Mouse (Mus musculus): ENCODE results near the gene Sprtn. TPM values are rescaled to one million over a fixed set of nuclear protein-coding genes. Genes with fewer than 3 reads are reported as not detected.

Sprtn gene
- polyA plus RNA-seq, 1 experiment from 2014 or later = 8.5 TPM

DNA sequence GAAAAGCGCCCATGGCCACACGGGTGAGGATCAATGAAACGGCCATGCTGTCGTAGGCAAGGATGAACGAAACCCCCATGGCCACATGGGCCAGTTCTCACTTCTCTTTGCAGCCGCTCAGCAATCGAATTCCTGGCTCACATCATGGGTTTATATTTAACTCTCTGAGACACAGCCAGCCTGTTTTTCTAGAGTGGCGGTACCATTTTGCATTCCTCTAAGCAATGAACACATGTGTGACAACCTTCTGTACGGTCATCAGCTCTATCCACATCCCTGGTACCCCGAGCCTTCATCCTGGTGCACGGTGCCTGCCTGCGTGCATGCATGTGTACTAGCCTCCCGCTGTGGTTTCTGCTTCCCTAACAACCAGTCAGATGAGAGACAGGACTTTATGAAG lies 32.4 kb downstream of the Sprtn start:
- no peaks in the 10 kb centered on the region for H3K27me3 ChIP-seq (replicated peaks)
- peaks cover 12% of the 10 kb centered on the region for H3K4me1 ChIP-seq (replicated peaks)
- H3K4me2 ChIP-seq (replicated peaks) = no peak overlapping the region
- H3K9me3 ChIP-seq = no peaks in the 10 kb centered on the region
- 90% methylated on average over 13 of the region's 13 CpGs for WGBS
- no peak overlapping the region for H3K4me3 ChIP-seq (replicated peaks)
- H3K27ac ChIP-seq = no peak overlapping the region
- no peak for ATAC-seq
- no peak overlapping the region for H3K9ac ChIP-seq
- H3K36me3 ChIP-seq = no peaks in the 10 kb centered on the region

GRCm38 (mm10) chr8:124930649-124931048 lies 33.0 kb downstream of the Sprtn start:
- Histone ChIP-seq H3K36me3 (no peaks in the 10 kb centered on the region), H3K9me3 (no peaks in the 10 kb centered on the region), H3K4me2 (replicated peaks) (no peak overlapping the region), H3K9ac (no peak overlapping the region), H3K4me1 (replicated peaks) (peaks cover 12% of the 10 kb centered on the region), H3K27ac (no peak overlapping the region), H3K4me3 (replicated peaks) (no peak overlapping the region), H3K27me3 (replicated peaks) (no peaks in the 10 kb centered on the region)
- no peak for ATAC-seq
- WGBS = 91% methylated on average over 4 of the region's 4 CpGs

- H3K4me3 ChIP-seq (replicated peaks) = no peak overlapping the region
- no peak overlapping the region for H3K4me2 ChIP-seq (replicated peaks)
- no peaks in the 10 kb centered on the region for H3K36me3 ChIP-seq
- H3K27ac ChIP-seq = no peak overlapping the region
- H3K9ac ChIP-seq = no peak overlapping the region
- no peaks in the 10 kb centered on the region for H3K9me3 ChIP-seq
- H3K27me3 ChIP-seq (replicated peaks) = no peaks in the 10 kb centered on the region
- ATAC-seq = no peak
- WGBS = 73% methylated on average over 3 of the region's 3 CpGs
- 0 out of 2 replicates have a peak, but pooled peaks cover 1% of the 10 kb centered on the region for H3K4me1 ChIP-seq (replicated peaks)
Measured at GRCm38 (mm10) chr8:124932435-124932834, 34.7 kb downstream of the Sprtn start.

DNA sequence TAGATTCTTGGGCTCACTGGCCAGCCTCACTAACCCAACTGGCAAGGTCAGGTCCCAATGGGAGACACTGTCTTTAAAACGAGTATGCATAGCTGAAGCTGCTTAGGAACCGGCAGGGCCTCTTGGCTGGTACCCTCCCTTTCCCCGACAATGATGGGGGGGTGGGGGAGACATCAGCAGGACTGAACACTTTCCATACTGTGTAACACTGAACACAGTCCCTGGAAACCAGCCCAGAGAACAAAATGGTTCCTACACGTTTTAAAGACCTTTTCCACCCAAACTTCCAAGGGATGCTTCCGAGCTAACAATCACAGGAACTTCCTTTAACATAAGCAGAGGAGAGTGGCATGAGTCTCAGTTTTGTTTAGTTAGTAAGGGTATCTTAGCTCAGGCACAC lies 37.4 kb downstream of the Sprtn start:
- H3K9me3 ChIP-seq = no peaks in the 10 kb centered on the region
- H3K27ac ChIP-seq = no peak overlapping the region
- no peak overlapping the region for H3K4me2 ChIP-seq (replicated peaks)
- no peaks in the 10 kb centered on the region for H3K36me3 ChIP-seq
- H3K9ac ChIP-seq = no peak overlapping the region
- no peak overlapping the region for H3K4me3 ChIP-seq (replicated peaks)
- H3K27me3 ChIP-seq (replicated peaks) = no peaks in the 10 kb centered on the region
- 81% methylated on average over 5 of the region's 5 CpGs for WGBS
- H3K4me1 ChIP-seq (replicated peaks) = no peaks in the 10 kb centered on the region
- ATAC-seq = no peak

DNA sequence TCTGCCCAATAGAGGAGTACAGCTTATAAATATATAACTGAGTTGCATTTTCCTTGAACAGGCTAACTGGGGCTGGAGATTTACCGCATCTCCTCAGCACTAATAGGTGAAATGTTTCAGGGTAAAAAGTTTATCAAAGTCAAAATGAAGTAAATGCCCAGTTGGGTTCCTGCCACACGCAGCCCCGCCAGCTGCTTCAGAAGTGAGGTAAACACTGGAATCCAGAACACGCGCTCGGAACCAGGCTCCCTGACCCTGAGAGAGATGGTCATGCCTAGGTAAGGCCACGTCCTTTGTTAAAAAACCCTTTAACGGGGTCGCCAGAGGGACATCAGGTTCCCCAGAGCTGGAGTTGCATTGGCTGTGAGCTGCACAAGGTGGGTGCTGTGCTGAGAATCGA lies 39.0 kb downstream of the Sprtn start:
- Histone ChIP-seq H3K36me3 (peaks cover 5% of the 10 kb centered on the region; the same call in 1 of the 2 replicates), H3K9me3 (no peaks in the 10 kb centered on the region), H3K9ac (no peak overlapping the region), H3K4me1 (replicated peaks) (no peaks in the 10 kb centered on the region), H3K4me3 (replicated peaks) (no peak overlapping the region), H3K27ac (no peak overlapping the region), H3K27me3 (replicated peaks) (no peaks in the 10 kb centered on the region), H3K4me2 (replicated peaks) (no peak overlapping the region)
- ATAC-seq = no peak
- WGBS = 94% methylated on average over 10 of the region's 10 CpGs

GRCm38 (mm10) chr8:124937293-124937692 lies 39.6 kb downstream of the Sprtn start:
- Histone ChIP-seq H3K9ac (no peak overlapping the region), H3K36me3 (peaks cover 7% of the 10 kb centered on the region; the same call in 1 of the 2 replicates), H3K27me3 (replicated peaks) (no peaks in the 10 kb centered on the region), H3K4me1 (replicated peaks) (no peaks in the 10 kb centered on the region), H3K9me3 (no peaks in the 10 kb centered on the region), H3K27ac (no peak overlapping the region), H3K4me3 (replicated peaks) (no peak overlapping the region), H3K4me2 (replicated peaks) (no peak overlapping the region)
- no peak for ATAC-seq
- 94% methylated on average over 4 of the region's 4 CpGs for WGBS

DNA sequence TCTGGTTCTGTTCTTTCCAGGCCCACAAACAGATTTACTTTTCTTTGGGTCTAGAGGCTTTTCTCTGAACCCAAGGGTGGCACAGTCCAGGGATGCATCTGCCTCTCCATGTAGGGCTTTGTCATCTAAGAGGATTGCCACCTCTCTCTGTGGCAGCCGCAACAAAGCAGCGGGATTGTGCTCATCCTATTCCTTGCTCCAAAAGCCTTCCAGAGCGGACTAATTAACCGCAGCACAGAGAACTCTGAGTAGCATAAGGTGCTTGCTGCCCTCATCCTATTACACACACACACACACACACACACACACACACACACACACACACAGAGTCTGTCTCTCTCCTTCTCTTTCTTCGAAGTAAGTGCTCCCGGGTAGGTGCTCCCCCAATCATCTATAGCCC lies 46.1 kb downstream of the Sprtn start:
- Histone ChIP-seq H3K9ac (no peak overlapping the region), H3K27me3 (replicated peaks) (no peaks in the 10 kb centered on the region), H3K4me3 (replicated peaks) (no peak overlapping the region), H3K27ac (no peak overlapping the region), H3K9me3 (no peaks in the 10 kb centered on the region), H3K4me2 (replicated peaks) (no peak overlapping the region), H3K4me1 (replicated peaks) (peaks cover 23% of the 10 kb centered on the region), H3K36me3 (peaks cover 7% of the 10 kb centered on the region; the same call in 1 of the 2 replicates)
- 92% methylated on average over 6 of the region's 6 CpGs for WGBS
- ATAC-seq = no peak

DNA sequence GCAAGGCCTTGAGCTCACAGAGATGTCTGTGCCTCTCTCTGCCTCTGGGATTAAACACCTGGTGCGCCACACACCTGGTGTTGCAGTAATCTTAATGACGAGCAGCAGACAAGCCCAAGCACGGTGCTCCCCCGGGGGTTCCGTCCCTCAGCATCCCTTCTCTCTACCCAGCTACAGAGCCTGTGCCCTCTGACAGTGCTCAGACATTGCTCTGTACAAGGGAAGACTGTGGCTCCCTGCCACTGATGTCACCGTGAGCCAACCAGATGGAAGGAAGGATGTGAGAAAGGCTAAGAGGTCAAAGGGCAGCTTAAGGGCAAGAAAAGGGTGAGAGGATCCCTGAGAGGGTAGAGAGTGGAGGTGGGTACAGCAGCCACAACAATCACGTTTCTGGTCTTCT lies 46.7 kb downstream of the Sprtn start:
- WGBS = 57% methylated on average over 7 of the region's 7 CpGs
- Histone ChIP-seq H3K9ac (no peak overlapping the region), H3K4me2 (replicated peaks) (no peak overlapping the region), H3K27ac (no peak overlapping the region), H3K36me3 (peaks cover 7% of the 10 kb centered on the region; the same call in 1 of the 2 replicates), H3K4me3 (replicated peaks) (no peak overlapping the region), H3K27me3 (replicated peaks) (no peaks in the 10 kb centered on the region), H3K9me3 (no peaks in the 10 kb centered on the region), H3K4me1 (replicated peaks) (peaks cover 23% of the 10 kb centered on the region)
- ATAC-seq = no peak

GRCm38 (mm10) chr8:124947865-124948732 lies 50.4 kb downstream of the Sprtn start:
- H3K9me3 ChIP-seq = no peaks in the 10 kb centered on the region
- no peaks in the 10 kb centered on the region for H3K36me3 ChIP-seq
- peak overlapping the region; percentile 95 for H3K9ac ChIP-seq
- H3K4me2 ChIP-seq (replicated peaks) = peak overlapping the region; percentile 80
- WGBS = under 1% methylated on average over 67 of the region's 67 CpGs
- H3K27me3 ChIP-seq (replicated peaks) = no peaks in the 10 kb centered on the region
- peaks cover 32% of the 10 kb centered on the region for H3K4me1 ChIP-seq (replicated peaks)
- peak; percentile 16 for ATAC-seq
- peak overlapping the region; percentile 98 for H3K27ac ChIP-seq
- peak overlapping the region; percentile 82 for H3K4me3 ChIP-seq (replicated peaks)

DNA sequence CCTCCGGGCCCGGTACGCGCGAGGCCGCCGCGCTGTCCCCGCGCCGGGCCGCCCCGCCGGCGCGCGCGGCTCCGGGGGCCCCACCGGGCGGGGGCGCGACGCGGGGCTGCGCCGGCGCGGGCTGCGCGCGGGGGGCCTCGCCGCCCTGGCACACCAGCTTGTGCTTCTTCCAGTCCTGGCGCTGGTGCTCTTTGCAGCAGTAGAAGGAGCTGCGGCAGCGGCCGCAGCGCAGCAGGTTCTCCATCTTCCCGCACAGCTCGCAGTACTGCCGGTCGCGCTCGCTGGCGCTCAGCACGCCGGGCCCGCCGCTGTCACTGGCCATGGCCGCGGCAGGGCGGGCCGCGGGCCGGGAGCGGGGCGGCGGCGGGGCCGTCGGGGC lies 51.0 kb downstream of the Sprtn start:
- Histone ChIP-seq H3K9ac (peak overlapping the region; percentile 95), H3K36me3 (no peaks in the 10 kb centered on the region), H3K27ac (peak overlapping the region; percentile 98), H3K27me3 (replicated peaks) (no peaks in the 10 kb centered on the region), H3K4me1 (replicated peaks) (peaks cover 32% of the 10 kb centered on the region), H3K9me3 (no peaks in the 10 kb centered on the region), H3K4me2 (replicated peaks) (peak overlapping the region; percentile 80), H3K4me3 (replicated peaks) (peak overlapping the region; percentile 82)
- WGBS = under 1% methylated on average over 61 of the region's 62 CpGs
- peak; percentile 43; the same call in 1 of the 2 replicates for ATAC-seq

GRCm38 (mm10) chr8:124949209-124950068 lies 51.8 kb downstream of the Sprtn start, which contains the start of gene Egln1:
TSS of gene Egln1 (minus strand) at chr8:124949324.
- Histone ChIP-seq H3K4me2 (replicated peaks) (peak within 1 kb of the TSS; percentile 80), H3K9me3 (no peaks in the 10 kb centered on the region), H3K4me1 (replicated peaks) (peaks cover 30% of the 10 kb centered on the region), H3K9ac (peak within 1 kb of the TSS; percentile 95), H3K27ac (peak within 1 kb of the TSS; percentile 98), H3K4me3 (replicated peaks) (peak within 1 kb of the TSS; percentile 82), H3K27me3 (replicated peaks) (no peaks in the 10 kb centered on the region), H3K36me3 (no peaks in the 10 kb centered on the region)
- ATAC-seq = peak; percentile 91
- WGBS = under 1% methylated on average over 44 of the region's 98 CpGs

GRCm38 (mm10) chr8:124950069-124950456 lies 52.4 kb downstream of the Sprtn start:
- Histone ChIP-seq H3K36me3 (no peaks in the 10 kb centered on the region), H3K4me2 (replicated peaks) (peak overlapping the region; percentile 80), H3K4me3 (replicated peaks) (peak overlapping the region; percentile 82), H3K9me3 (no peaks in the 10 kb centered on the region), H3K4me1 (replicated peaks) (peaks cover 29% of the 10 kb centered on the region), H3K27me3 (replicated peaks) (no peaks in the 10 kb centered on the region), H3K9ac (peak overlapping the region; percentile 95), H3K27ac (peak overlapping the region; percentile 98)
- 15% methylated on average over 10 of the region's 10 CpGs for WGBS
- ATAC-seq = no peak

Data from intestine, embryonic 15.5 days (tissue).